Mouse (Mus musculus): Measurements from ENCODE around the gene Mindy4.
A peak's percentile ranks its signal among the peaks of the same experiment; 100 is the strongest.

DNA sequence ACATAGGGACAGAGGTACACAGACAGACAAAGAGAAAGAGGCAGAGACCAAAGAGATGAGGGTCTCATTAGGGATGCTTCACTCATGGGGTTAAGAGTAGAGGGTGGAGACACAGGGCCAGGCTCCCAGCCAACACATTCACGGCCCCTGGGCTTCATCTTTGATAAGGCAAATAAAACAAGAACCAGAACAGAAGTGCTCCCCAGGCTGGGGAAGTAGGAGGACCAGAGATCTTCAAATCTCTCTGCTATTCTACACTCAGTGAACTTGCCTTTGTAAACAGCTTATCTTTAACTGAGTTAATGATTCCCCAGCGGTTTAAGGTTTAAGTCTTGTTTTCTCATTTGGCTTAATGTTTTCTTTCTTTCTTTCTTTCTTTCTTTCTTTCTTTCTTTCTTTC is 27.7 kb upstream of the Mindy4 start:
- TF ChIP-seq POLR2A (IDR thresholded peaks at IDR 0.05; ENCODE audit: control insufficient read depth in 1 of 2, insufficient read depth in 1 of 2, low read depth in 1 of 2, low read length in 2 of 2, poor library complexity in 1 of 2) (no peak), MAX (IDR thresholded peaks at IDR 0.05; ENCODE audit: low read length) (no peak), KAT2A (conservative IDR thresholded peaks at IDR 0.05; ENCODE audit: low read depth, low read length) (no peak), ETS1 (IDR thresholded peaks at IDR 0.05; ENCODE audit: low read depth, low read length) (peak; percentile 16; the same call in 1 of the 2 replicates), CTCF (IDR thresholded peaks at IDR 0.05 in 2 of 3, conservative IDR thresholded peaks at IDR 0.05 in 1 of 3; ENCODE audit: control insufficient read depth in 1 of 3, insufficient read depth in 1 of 3, low read depth in 2 of 3, low read length in 3 of 3, poor library complexity in 1 of 3, severe bottlenecking in 1 of 3) (no peak), JUND (IDR thresholded peaks at IDR 0.05; ENCODE audit: low read depth, low read length) (no peak)

All from MEL (cell line).